Comparison of ENCODE assay signal across 15 mouse cellular contexts in genomic region chr3:127242234-127242810, GRCm38 (mm10).
"Had no signal": no experiment of that assay in that cellular context is flagged by ENCODE, and none has a peak within 500 bp of the region (broad histone marks: within the 10 kb centered on the region; RNA-seq: fewer than 3 reads in every experiment).

No protein-coding gene starts in this region.

- H3K9ac ChIP-seq: liver, embryonic 12.5 days; liver, embryonic 15.5 days; lung, embryonic 15.5 days had no signal

- H3K9me3 ChIP-seq: liver, embryonic 12.5 days; liver, embryonic 15.5 days; lung, embryonic 15.5 days; midbrain, embryonic 10.5 days had no signal

- H3K4me2 ChIP-seq: liver, embryonic 12.5 days; liver, embryonic 15.5 days; lung, embryonic 15.5 days had no signal

- DNase-seq: kidney, adult 2 months; layer of hippocampus, postnatal 36 days; lung, adult 18-20 months; lung, postnatal 10 days; lung, postnatal 36 days; thymus, adult 18-20 months; thymus, postnatal 36 days had no signal

- H3K4me3 ChIP-seq: left cerebral cortex, adult 2 months; liver, embryonic 12.5 days; liver, embryonic 15.5 days; lung, embryonic 15.5 days; megakaryocyte, embryonic 14.5 days; midbrain, embryonic 10.5 days had no signal

- H3K27ac ChIP-seq: left cerebral cortex, adult 2 months; liver, embryonic 12.5 days; liver, embryonic 15.5 days; lung, embryonic 15.5 days had no signal

- ATAC-seq: inflammation-experienced regulatory T-cells, adult 6 months; intestine, embryonic 16.5 days; liver, embryonic 12.5 days had no signal

- H3K4me1 ChIP-seq: liver, embryonic 12.5 days; liver, embryonic 15.5 days; megakaryocyte, embryonic 14.5 days had no signal

- H3K36me3 ChIP-seq: liver, embryonic 12.5 days; liver, embryonic 15.5 days; lung, embryonic 15.5 days had no signal

- H3K27me3 ChIP-seq: liver, embryonic 12.5 days; liver, embryonic 15.5 days; lung, embryonic 15.5 days; megakaryocyte, embryonic 14.5 days had no signal
